Mouse (Mus musculus) lung, postnatal 14 days (tissue): Measurements from ENCODE around the gene Faap24.

Experiments
- DNase-seq: peaks from one replicate; pipeline ENCODE4 v3.0.0; 2021

The Faap24 gene

GRCm38 (mm10) chr7:35396542-35397168 is at the start of gene Faap24, which contains the start of gene Cep89:
Faap24 (minus strand) TSS chr7:35396836.
Cep89 (plus strand) TSS chr7:35397035.
- DNase-seq = peak; percentile 91

- no peak for DNase-seq
Observed at GRCm38 (mm10) chr7:35435266-35435665, 38.6 kb upstream of the Faap24 start.

GRCm38 (mm10) chr7:35428146-35428545 is 31.5 kb upstream of the Faap24 start:
- DNase-seq = no peak

- no peak for DNase-seq
Observed at GRCm38 (mm10) chr7:35423071-35423470, 26.4 kb upstream of the Faap24 start.

- DNase-seq = no peak
Observed at GRCm38 (mm10) chr7:35416654-35416948, 20.0 kb upstream of the Faap24 start.

- no peak for DNase-seq
Observed at GRCm38 (mm10) chr7:35415801-35416653, 19.4 kb upstream of the Faap24 start.

GRCm38 (mm10) chr7:35415226-35415625 is 18.6 kb upstream of the Faap24 start:
- DNase-seq = no peak

GRCm38 (mm10) chr7:35401169-35401568 is 4.5 kb upstream of the Faap24 start:
- DNase-seq = no peak

GRCm38 (mm10) chr7:35395734-35396456 is 741 bp downstream of the Faap24 start:
- DNase-seq = no peak

- DNase-seq = peak; percentile 58
Observed at GRCm38 (mm10) chr7:35392935-35393334, 3.7 kb downstream of the Faap24 start.

- DNase-seq = no peak
Observed at GRCm38 (mm10) chr7:35388694-35389093, 7.9 kb downstream of the Faap24 start.

GRCm38 (mm10) chr7:35386525-35386952 is 10.1 kb downstream of the Faap24 start:
- peak; percentile 49 for DNase-seq

GRCm38 (mm10) chr7:35382706-35383353 is 13.8 kb downstream of the Faap24 start:
- no peak for DNase-seq

GRCm38 (mm10) chr7:35381861-35382260 is 14.8 kb downstream of the Faap24 start:
- DNase-seq = no peak

- DNase-seq = no peak
Observed at GRCm38 (mm10) chr7:35380351-35380750, 16.3 kb downstream of the Faap24 start.

- no peak for DNase-seq
Observed at GRCm38 (mm10) chr7:35379492-35380119, 17.0 kb downstream of the Faap24 start.

- DNase-seq = no peak
Observed at GRCm38 (mm10) chr7:35376623-35377022, 20.0 kb downstream of the Faap24 start.

- DNase-seq = no peak
Observed at GRCm38 (mm10) chr7:35374265-35374664, 22.4 kb downstream of the Faap24 start.

GRCm38 (mm10) chr7:35373146-35373989 is 23.3 kb downstream of the Faap24 start:
- DNase-seq = no peak

- DNase-seq = no peak
Observed at GRCm38 (mm10) chr7:35372483-35373017, 24.1 kb downstream of the Faap24 start.

GRCm38 (mm10) chr7:35371096-35371495 is 25.5 kb downstream of the Faap24 start:
- DNase-seq = no peak
